Mouse (Mus musculus): ENCODE data around the gene Aif1l. TPM values are rescaled to one million over a fixed set of nuclear protein-coding genes. Genes with fewer than 3 reads are reported as not detected.

Aif1l gene
- polyA plus RNA-seq, 1 experiment, result not detected

- no peaks in the 10 kb centered on the region for H3K9me3 ChIP-seq (ENCODE audit: control insufficient read depth, low read length)
- peaks cover 98% of the 10 kb centered on the region for H3K36me3 ChIP-seq (ENCODE audit: control insufficient read depth)
- H3K27me3 ChIP-seq (ENCODE audit: control insufficient read depth), result no peaks in the 10 kb centered on the region
- peaks cover 14% of the 10 kb centered on the region for H3K4me1 ChIP-seq (ENCODE audit: control insufficient read depth)
- H3K4me3 ChIP-seq (replicated peaks), result no peak overlapping the region
- TF ChIP-seq GATA1 (IDR thresholded peaks at IDR 0.05; ENCODE audit: low read length) (no peak), TAL1 (IDR thresholded peaks at IDR 0.05; ENCODE audit: low read length) (no peak)
Measured at GRCm38 (mm10) chr2:32020229-32020628, 70.3 kb downstream of the Aif1l start.

Other genes with a start within 250 kb of the Aif1l start
- not detected in 2 replicates for gene Qrfp, start 139.6 kb upstream of the Aif1l start, polyA plus RNA-seq (2012)
- gene Fibcd1, start 104.1 kb upstream of the Aif1l start, polyA plus RNA-seq (2012), result not detected in 2 replicates
- gene Lamc3, start 62.8 kb upstream of the Aif1l start, polyA plus RNA-seq (2012), result not detected in 2 replicates
- gene Nup214, start 24.3 kb downstream of the Aif1l start, polyA plus RNA-seq (2012), result 1.6 and 2.1 TPM in 2 replicates
- gene Fam78a, start 134.7 kb downstream of the Aif1l start, polyA plus RNA-seq (2012), result 9.8 and 12.5 TPM in 2 replicates
- gene Plpp7, start 145.4 kb downstream of the Aif1l start, polyA plus RNA-seq (2012), result 0.32 and 0.48 TPM in 2 replicates
- 1.2 TPM in 2 replicates for gene Prrc2b, start 200.9 kb downstream of the Aif1l start, polyA plus RNA-seq (2012)